In genomic region chr8:104631975-104632374, GRCm38 (mm10) we compare ENCODE assay signal across 8 mouse cellular contexts. TPM values are rescaled to one million over a fixed set of nuclear protein-coding genes. Genes with fewer than 3 reads are reported as not detected.
DNase-seq lines count a peak whose midpoint lies in the region; ATAC-seq and TF ChIP-seq lines count a peak whose summit lies in the region.

No protein-coding gene starts in this region.

- TF ChIP-seq CTCF in intestine, postnatal 0 days (IDR thresholded peaks at IDR 0.05; ENCODE audit: low read depth): no peak

- H3K27ac ChIP-seq in hindbrain, embryonic 15.5 days (replicated peaks): no peak overlapping the region
- H3K27ac ChIP-seq in hindbrain, embryonic 10.5 days: no peak overlapping the region
- H3K27ac ChIP-seq in embryonic facial prominence, embryonic 13.5 days: no peak overlapping the region
- H3K27ac ChIP-seq in intestine, postnatal 0 days (ENCODE audit: low read depth, low read length): no peak overlapping the region; the same call in 1 of the 2 replicates

- 0 out of 2 replicates have a peak, but pooled peaks cover 7% of the 10 kb centered on the region for H3K36me3 ChIP-seq in hindbrain, embryonic 15.5 days
- peaks cover 13% of the 10 kb centered on the region for H3K36me3 ChIP-seq in hindbrain, embryonic 10.5 days
- peaks cover 13% of the 10 kb centered on the region for H3K36me3 ChIP-seq in embryonic facial prominence, embryonic 13.5 days
- H3K36me3 ChIP-seq in intestine, postnatal 0 days (ENCODE audit: control insufficient read depth, insufficient read depth): peaks cover 4% of the 10 kb centered on the region; the same call in 1 of the 2 replicates

- H3K4me3 ChIP-seq in hindbrain, embryonic 15.5 days: no peak overlapping the region
- H3K4me3 ChIP-seq in hindbrain, embryonic 10.5 days: no peak overlapping the region
- 0 out of 2 replicates have a peak overlapping the region, but pooled peaks have one; percentile 44 for H3K4me3 ChIP-seq in embryonic facial prominence, embryonic 13.5 days
- H3K4me3 ChIP-seq in intestine, postnatal 0 days (ENCODE audit: low read depth, low read length): peak overlapping the region; percentile 31; the same call in 1 of the 2 replicates

- 34% methylated on average over 5 of the region's 5 CpGs for WGBS in hindbrain, embryonic 15.5 days
- 34% methylated on average over 5 of the region's 5 CpGs for WGBS in hindbrain, embryonic 10.5 days
- 34% methylated on average over 5 of the region's 5 CpGs for WGBS in embryonic facial prominence, embryonic 13.5 days
- WGBS in intestine, postnatal 0 days: 40% methylated on average over 5 of the region's 5 CpGs

- peak overlapping the region; percentile 59 for H3K4me2 ChIP-seq in hindbrain, embryonic 15.5 days
- H3K4me2 ChIP-seq in embryonic facial prominence, embryonic 13.5 days: peak overlapping the region; percentile 69
- H3K4me2 ChIP-seq in intestine, postnatal 0 days (replicated peaks; ENCODE audit: low read depth): peak overlapping the region; percentile 60

- DNase-seq in hindbrain, embryonic 10.5 days (ENCODE audit: low spot score): no peak
- DNase-seq in A20 (ENCODE audit: low read depth, low spot score): peak; percentile 63
- DNase-seq in thymus, postnatal 4 days: peak; percentile 21
- no peak for DNase-seq in retina, embryonic 14.5 days (ENCODE audit: low spot score)
- no peak for DNase-seq in left cerebral cortex, postnatal 14 days (ENCODE audit: low spot score in 2 of 2)

- ATAC-seq in hindbrain, embryonic 15.5 days (ENCODE audit: low FRiP score, low read depth): no peak
- ATAC-seq in embryonic facial prominence, embryonic 13.5 days (ENCODE audit: insufficient number of reproducible peaks, insufficient read depth, low FRiP score, low TSS enrichment, low read depth): no peak
- no peak for ATAC-seq in intestine, postnatal 0 days

- H3K9ac ChIP-seq in hindbrain, embryonic 15.5 days: no peak overlapping the region
- no peak overlapping the region for H3K9ac ChIP-seq in embryonic facial prominence, embryonic 13.5 days
- no peak overlapping the region for H3K9ac ChIP-seq in intestine, postnatal 0 days (ENCODE audit: low read depth, low read length)

- H3K4me1 ChIP-seq in hindbrain, embryonic 15.5 days (replicated peaks): peaks cover 14% of the 10 kb centered on the region
- peaks cover 27% of the 10 kb centered on the region for H3K4me1 ChIP-seq in hindbrain, embryonic 10.5 days (replicated peaks)
- H3K4me1 ChIP-seq in embryonic facial prominence, embryonic 13.5 days: peaks cover 18% of the 10 kb centered on the region
- H3K4me1 ChIP-seq in intestine, postnatal 0 days (replicated peaks; ENCODE audit: control insufficient read depth, insufficient read depth, low read length): 0 out of 2 replicates have a peak, but pooled peaks cover 5% of the 10 kb centered on the region

- intact Hi-C loops in left cerebral cortex, postnatal 14 days (cut with DNase I): no loop called here

- peaks cover 7% of the 10 kb centered on the region for H3K27me3 ChIP-seq in hindbrain, embryonic 15.5 days
- peaks cover 43% of the 10 kb centered on the region for H3K27me3 ChIP-seq in hindbrain, embryonic 10.5 days (ENCODE audit: insufficient read depth, poor library complexity, severe bottlenecking)
- peaks cover 23% of the 10 kb centered on the region for H3K27me3 ChIP-seq in embryonic facial prominence, embryonic 13.5 days
- peaks cover 22% of the 10 kb centered on the region; the same call in 1 of the 2 replicates for H3K27me3 ChIP-seq in intestine, postnatal 0 days (replicated peaks; ENCODE audit: control insufficient read depth, insufficient read depth, low read length)

- H3K9me3 ChIP-seq in hindbrain, embryonic 15.5 days: no peaks in the 10 kb centered on the region
- H3K9me3 ChIP-seq in hindbrain, embryonic 10.5 days: no peaks in the 10 kb centered on the region
- no peaks in the 10 kb centered on the region for H3K9me3 ChIP-seq in embryonic facial prominence, embryonic 13.5 days
- no peaks in the 10 kb centered on the region for H3K9me3 ChIP-seq in intestine, postnatal 0 days (ENCODE audit: control insufficient read depth)

RNA-seq across cellular contexts. Expression of gene Rrad, which starts 0.8 kb away (rescaled TPM):
- 3.0 and 3.9 TPM in 2 replicates for polyA plus RNA-seq in hindbrain, embryonic 15.5 days (2015; fragmentation: Nextera tagmentation; extraction: Ambion mirVana)
- 1.2 and 1.5 TPM in 2 replicates for polyA plus RNA-seq in hindbrain, embryonic 10.5 days (2016; fragmentation: Nextera tagmentation; extraction: Ambion mirVana)
- 3.4 and 6.1 TPM in 2 replicates for polyA plus RNA-seq in embryonic facial prominence, embryonic 13.5 days (2015; fragmentation: Nextera tagmentation; extraction: Ambion mirVana)
- polyA plus RNA-seq in intestine, postnatal 0 days (2015; fragmentation: Nextera tagmentation; extraction: Ambion mirVana): 5.8 and 6.1 TPM in 2 replicates
- total RNA-seq in left cerebral cortex, postnatal 14 days (2021): 1 to 10 TPM; 4.8 to 5.1 TPM

RNA-seq across cellular contexts. Expression of gene Cdh16, which starts 7.8 kb away (rescaled TPM):
- not detected in 2 replicates for polyA plus RNA-seq in hindbrain, embryonic 15.5 days (2015; fragmentation: Nextera tagmentation; extraction: Ambion mirVana)
- polyA plus RNA-seq in hindbrain, embryonic 10.5 days (2016; fragmentation: Nextera tagmentation; extraction: Ambion mirVana): not detected in 2 replicates
- not detected in 2 replicates for polyA plus RNA-seq in embryonic facial prominence, embryonic 13.5 days (2015; fragmentation: Nextera tagmentation; extraction: Ambion mirVana)
- not detected in 2 replicates for polyA plus RNA-seq in intestine, postnatal 0 days (2015; fragmentation: Nextera tagmentation; extraction: Ambion mirVana)
- total RNA-seq in left cerebral cortex, postnatal 14 days (2021): not detected

RNA-seq across cellular contexts. Expression of gene Ciao2b, which starts 9.8 kb away (rescaled TPM):
- polyA plus RNA-seq in hindbrain, embryonic 15.5 days (2015; fragmentation: Nextera tagmentation; extraction: Ambion mirVana): 125 and 131 TPM in 2 replicates
- polyA plus RNA-seq in hindbrain, embryonic 10.5 days (2016; fragmentation: Nextera tagmentation; extraction: Ambion mirVana): 111 and 121 TPM in 2 replicates
- 79.5 and 83.5 TPM in 2 replicates for polyA plus RNA-seq in embryonic facial prominence, embryonic 13.5 days (2015; fragmentation: Nextera tagmentation; extraction: Ambion mirVana)
- polyA plus RNA-seq in intestine, postnatal 0 days (2015; fragmentation: Nextera tagmentation; extraction: Ambion mirVana): 59.1 and 60.6 TPM in 2 replicates
- total RNA-seq in left cerebral cortex, postnatal 14 days (2021): 10 to 100 TPM; 30.7 to 32.1 TPM

RNA-seq across cellular contexts. Expression of gene Pdp2, which starts 40.7 kb away (rescaled TPM):
- polyA plus RNA-seq in hindbrain, embryonic 15.5 days (2015; fragmentation: Nextera tagmentation; extraction: Ambion mirVana): 17.9 and 20.6 TPM in 2 replicates
- 12.7 and 13.3 TPM in 2 replicates for polyA plus RNA-seq in hindbrain, embryonic 10.5 days (2016; fragmentation: Nextera tagmentation; extraction: Ambion mirVana)
- polyA plus RNA-seq in embryonic facial prominence, embryonic 13.5 days (2015; fragmentation: Nextera tagmentation; extraction: Ambion mirVana): 11.0 and 11.7 TPM in 2 replicates
- polyA plus RNA-seq in intestine, postnatal 0 days (2015; fragmentation: Nextera tagmentation; extraction: Ambion mirVana): 12.2 and 15.2 TPM in 2 replicates
- 1 to 10 TPM; 8.8 to 9.0 TPM for total RNA-seq in left cerebral cortex, postnatal 14 days (2021)

Comparison
In these comparisons a context has a peak if more than half of its experiments do, and no peak if none do; other contexts are left out.
1. H3K4me3 ChIP-seq: peak in embryonic facial prominence, embryonic 13.5 days (single experiment) and intestine, postnatal 0 days (single experiment); none in hindbrain, embryonic 15.5 days (single experiment) and hindbrain, embryonic 10.5 days (single experiment).
2. DNase-seq: peak in A20 (single experiment) and thymus, postnatal 4 days (single experiment); none in hindbrain, embryonic 10.5 days (single experiment), retina, embryonic 14.5 days (single experiment) and left cerebral cortex, postnatal 14 days (0 of 2).
3. Peak in every context shown above with its lines, with median percentiles within 50 percentile points of each other: H3K4me2 ChIP-seq.